Mouse (Mus musculus) fat pad, adult 2 months (tissue): ENCODE data around the gene Usb1.
A peak's percentile ranks its signal among the peaks of the same experiment; 100 is the strongest.

Experiments used
- DNase-seq: peaks from one replicate; pipeline ENCODE4 v3.0.0-alpha.2; 2011; ENCODE audit warnings: low read depth, low spot score; ENCODE audit errors: extremely low read depth

The Usb1 gene

DNA sequence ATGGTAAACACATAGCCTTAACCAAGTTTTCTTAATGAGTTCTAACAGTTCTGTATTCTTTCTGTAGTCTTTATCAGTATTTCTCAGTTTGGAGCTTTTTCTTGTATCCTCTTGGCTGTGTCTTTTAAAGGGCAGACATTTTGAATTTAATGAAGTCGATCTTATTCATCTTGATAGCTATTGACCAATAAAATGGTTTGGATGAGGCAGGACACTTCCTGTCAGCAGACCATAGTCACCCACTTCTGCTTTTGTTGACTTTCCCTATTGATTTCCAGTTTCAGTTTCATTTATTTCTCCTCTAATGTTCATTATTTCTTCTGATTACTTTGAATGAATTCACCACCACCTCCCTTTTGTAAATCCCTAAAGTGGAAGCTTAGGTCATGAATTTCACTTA, 3.6 kb downstream of the Usb1 start:
- DNase-seq, result no peak

DNA sequence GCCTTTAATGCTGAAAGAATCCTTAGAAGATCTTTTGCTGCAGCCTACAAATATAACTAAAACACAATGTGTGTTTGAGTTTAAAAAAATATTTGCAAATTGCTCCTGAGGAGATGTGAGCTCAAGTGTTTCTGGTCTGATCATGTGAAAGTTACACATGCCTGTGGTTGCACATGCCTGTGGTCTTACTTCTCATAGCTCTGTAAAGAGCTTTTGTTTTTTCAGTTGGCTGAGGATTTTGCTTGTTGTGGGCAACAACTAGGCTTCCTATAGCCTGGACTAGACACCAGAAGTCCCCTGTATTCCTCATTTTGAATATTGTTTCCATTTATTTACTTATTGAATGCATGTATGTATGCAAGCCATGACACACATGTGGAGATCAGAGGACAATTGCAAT, 4.3 kb downstream of the Usb1 start:
- DNase-seq, result no peak

GRCm38 (mm10) chr8:95341721-95342120, 9.6 kb downstream of the Usb1 start:
- DNase-seq, result no peak

DNA sequence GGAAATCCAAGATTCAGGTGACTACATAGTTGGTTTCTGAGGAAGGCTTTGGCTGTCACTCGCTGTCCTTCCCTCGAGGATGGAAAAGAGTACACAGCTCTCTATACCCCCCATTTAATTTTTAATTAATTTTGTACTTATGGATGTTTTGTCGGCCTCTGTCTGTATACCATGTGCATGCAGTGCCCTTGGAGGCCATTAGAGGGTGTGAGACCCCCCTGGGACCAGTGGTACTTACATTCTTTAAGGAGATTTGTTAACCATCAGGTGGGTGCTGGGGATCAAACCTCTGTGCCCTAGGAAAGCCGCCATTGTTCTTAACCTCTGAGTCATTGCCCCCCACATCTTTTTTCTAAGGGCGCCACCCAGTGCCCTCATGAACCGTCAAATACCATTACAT, 12.6 kb downstream of the Usb1 start:
- DNase-seq, result no peak

DNA sequence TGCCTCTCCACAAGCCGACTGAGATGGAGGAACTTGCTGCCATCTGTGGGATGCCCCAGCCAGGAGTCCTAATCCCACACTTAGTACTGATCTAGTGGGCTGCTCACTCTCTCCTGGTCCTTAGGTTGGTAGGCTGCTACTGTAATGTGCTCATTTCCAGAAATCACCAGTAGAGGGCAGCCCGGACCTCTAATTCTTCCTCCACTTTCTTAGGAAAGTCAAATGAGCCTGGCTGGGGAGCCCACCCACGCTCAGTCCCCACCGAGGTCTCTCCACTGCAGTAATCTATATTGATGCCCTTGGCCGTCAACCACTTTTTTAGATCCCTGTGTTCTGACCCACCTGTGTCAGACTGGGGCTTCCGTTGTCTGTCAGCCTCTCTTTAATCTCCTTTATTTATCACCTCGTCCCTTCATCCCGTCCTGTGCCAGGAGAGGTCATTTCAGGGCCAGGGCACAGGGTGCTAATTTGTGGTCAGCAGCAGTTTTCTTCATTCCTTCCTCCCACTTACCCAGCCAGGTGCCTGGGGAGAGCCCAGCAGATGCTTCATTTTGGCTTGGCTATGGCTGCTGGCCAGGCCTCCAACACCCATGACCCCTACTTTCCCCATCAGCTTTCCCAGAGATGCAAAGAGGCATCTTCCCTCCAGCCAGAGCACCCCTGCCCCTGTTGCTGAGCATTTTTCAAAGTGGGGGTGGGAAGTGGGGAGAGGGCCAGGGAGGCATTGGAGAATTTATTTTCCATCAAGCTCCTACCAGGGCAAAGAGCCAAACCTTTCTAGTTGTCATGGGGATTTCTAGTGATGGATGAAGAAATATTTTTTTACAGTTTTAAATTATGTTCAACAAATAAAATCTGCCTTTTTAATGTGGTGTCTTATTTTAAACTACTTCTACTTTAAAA, 14.8 kb downstream of the Usb1 start:
- no peak for DNase-seq

- DNase-seq, result no peak
These were observed 16.3 kb downstream of the Usb1 start for GRCm38 (mm10) chr8:95348356-95348755.

GRCm38 (mm10) chr8:95348811-95349630, 16.9 kb downstream of the Usb1 start:
- DNase-seq, result peak; percentile 85

GRCm38 (mm10) chr8:95351461-95351860, 19.4 kb downstream of the Usb1 start:
- DNase-seq, result no peak

DNA sequence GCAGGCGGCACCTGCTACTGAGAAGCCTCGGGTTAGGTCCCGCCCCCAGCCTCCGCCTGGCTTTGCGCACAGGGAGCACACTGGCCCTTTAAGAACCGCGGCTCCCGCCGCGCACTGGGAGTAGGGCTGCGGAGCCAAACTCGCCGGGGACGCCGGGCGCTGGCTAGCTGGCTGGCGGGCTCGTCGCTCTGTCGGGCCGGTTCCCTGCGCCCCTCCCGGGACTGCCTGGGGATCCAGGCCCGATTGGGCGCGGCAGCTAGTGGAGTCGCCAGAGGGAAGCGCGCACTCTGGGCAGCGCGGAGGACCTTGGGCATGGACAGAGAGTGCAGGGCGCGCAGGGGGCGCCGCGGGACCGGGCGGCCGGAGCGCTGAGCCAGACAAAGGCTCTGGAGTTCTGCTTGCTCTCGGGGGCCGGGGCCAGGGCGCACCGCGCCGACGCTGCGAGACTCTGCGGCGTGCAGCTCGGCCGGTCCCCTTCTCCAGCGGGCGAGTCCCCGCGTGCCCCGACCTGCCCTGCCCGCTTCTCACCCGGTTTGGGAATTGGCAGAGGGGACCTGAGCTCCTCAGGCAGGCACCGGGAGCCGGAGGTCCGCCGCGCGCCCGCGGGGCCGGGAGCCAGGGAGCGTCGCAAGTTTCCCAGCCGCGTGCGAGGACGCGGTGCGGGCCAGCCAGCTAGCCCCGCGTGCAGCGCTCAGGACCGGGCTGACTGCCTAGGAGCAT, 20.2 kb downstream of the Usb1 start, which contains the start of gene Mmp15:
Mmp15 (plus strand) TSS at position 118 of the 720 bp plus-strand sequence.
- DNase-seq, result no peak

GRCm38 (mm10) chr8:95352871-95353866, 21.1 kb downstream of the Usb1 start:
- no peak for DNase-seq

GRCm38 (mm10) chr8:95354606-95355005, 22.5 kb downstream of the Usb1 start:
- no peak for DNase-seq

DNA sequence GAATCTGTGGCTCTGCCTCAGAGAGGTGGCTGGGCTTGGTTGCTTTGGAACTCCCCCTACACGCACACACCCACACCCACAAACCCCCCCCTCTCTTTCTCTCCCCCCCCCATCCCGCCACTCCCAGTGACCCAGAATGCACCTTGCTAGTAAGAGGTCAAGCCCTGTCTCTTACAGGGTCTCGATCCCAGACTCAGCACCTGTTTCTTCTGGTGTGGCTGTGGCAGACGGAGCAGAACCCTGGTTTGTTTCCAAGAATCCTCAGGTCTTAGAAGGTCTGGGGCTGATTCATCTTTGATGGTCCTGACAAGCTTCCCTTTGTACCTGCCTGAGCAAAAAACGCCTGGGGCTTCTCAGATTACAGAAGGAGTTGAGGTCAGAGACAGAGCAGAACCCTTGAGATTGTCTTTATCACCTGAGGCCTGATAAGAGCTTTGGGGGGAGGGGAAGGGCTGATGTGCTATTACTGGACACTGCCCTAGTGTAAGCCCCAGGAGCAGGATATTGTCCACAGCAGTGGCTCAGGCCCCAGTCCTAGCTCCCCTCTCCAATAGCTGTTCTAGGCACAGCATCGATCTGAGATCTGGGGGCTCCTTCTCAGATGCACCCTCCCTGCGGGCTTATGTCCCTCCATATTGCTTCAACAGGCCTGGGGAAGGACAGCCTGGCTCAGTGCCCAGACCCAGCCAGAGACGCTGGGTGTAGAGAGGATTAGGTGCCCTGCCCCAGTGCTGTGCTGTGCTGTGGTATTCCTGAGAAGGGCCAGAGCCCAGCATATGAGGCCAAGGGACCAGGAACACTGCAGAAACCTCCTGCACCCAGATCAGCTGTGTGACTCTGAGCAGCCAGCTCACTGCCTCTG, 26.7 kb downstream of the Usb1 start:
- no peak for DNase-seq

DNA sequence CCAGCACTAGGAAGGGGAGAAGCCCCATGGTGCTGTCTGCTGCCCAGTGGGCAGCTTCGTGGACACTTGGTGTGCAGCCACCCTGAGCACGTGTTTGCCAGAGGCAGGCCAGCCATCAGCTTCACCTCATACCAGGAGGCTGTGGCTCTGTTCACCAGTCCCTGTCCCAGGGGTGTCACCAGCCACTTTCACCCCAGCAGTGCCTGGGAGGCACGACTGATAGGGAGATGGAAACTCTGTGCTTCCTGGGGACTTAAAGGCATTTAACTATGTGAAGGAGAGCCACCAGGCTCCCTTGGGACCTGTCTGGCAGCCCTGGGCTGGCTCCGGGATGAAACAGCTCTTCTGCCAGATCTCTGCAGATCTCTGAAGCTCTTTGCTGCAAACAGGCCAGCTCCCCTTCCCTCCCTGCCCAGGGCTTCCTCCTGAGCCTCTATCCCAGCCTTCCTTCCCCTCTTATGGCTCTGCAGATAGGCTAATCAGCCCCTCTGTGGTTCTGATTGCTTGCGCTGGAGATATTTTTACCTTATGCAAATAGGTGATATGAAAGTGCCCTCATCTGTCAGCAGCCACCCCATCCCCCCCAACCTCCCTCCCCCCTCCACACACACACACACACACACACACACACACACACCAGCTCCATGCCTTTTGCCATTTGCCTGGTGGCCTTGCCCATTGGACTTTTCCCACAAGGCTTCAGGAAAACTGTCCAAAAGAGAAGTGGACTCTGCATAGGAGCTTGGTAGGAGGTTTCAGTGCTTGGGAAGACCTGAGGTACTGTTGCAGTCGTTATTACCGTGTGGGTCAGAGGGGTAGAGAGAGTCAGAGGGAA, 28.3 kb downstream of the Usb1 start:
- DNase-seq, result no peak

DNA sequence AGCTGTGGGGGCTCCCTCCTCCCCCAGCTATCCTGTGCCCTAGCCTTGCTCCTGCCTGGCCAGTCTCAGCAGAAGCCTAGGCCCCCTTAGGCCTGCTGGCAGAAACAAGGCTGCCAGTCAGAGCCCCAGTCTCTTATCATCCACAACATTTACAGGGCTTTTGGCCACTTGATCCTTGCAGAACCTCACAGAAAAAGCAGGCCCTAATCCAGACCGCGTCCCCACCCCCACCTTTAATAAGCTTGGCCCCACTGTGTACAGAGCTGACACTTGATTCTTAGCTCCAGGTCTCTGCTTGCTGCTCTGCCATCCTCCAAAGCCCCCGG, 28.9 kb downstream of the Usb1 start:
- no peak for DNase-seq

GRCm38 (mm10) chr8:95362272-95362671, 30.2 kb downstream of the Usb1 start:
- no peak for DNase-seq

- DNase-seq, result no peak
These were observed 31.8 kb downstream of the Usb1 start for GRCm38 (mm10) chr8:95363849-95364248.

- no peak for DNase-seq
These were observed 37.7 kb downstream of the Usb1 start for GRCm38 (mm10) chr8:95369581-95370326.
